Mouse (Mus musculus): ENCODE results near the gene Sim1. TPM values are rescaled to one million over a fixed set of nuclear protein-coding genes. Genes with fewer than 3 reads are reported as not detected.

Sim1 gene
- total and polyA plus RNA-seq, 2 experiments from 2014 or later: 1.6 to 2.1 TPM

DNA sequence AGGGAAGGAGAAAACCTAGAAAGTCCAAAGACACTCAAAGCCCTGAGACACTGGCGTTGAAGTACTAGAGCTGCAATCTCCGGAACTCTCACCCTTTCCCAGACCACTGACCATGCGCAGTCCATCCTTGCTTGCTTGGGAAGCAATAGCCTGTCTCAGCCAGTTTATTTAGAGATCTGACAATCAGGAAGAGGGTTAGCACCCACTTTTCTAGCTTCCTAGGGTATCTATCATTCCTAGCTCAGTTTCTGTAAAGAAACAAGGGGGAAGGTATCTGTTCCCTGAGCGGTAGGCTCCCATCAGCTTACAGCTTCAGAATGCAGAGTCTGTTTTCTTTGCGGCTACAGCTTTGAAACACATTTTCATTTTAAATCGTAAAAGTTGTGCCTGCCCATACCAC lies 3.9 kb upstream of the Sim1 start:
- Histone ChIP-seq H3K27me3 (ENCODE audit: insufficient read depth, low read length) (peaks cover 64% of the 10 kb centered on the region), H3K36me3 (ENCODE audit: insufficient read depth, low read length) (no peaks in the 10 kb centered on the region), H3K4me3 (ENCODE audit: low read depth, low read length) (no peak overlapping the region), H3K9ac (replicated peaks; ENCODE audit: low read length, poor library complexity, severe bottlenecking) (no peak overlapping the region), H3K27ac (ENCODE audit: low read depth, low read length) (no peak overlapping the region), H3K4me2 (ENCODE audit: low read depth, low read length, poor library complexity, severe bottlenecking) (no peak overlapping the region), H3K9me3 (ENCODE audit: low read length) (no peaks in the 10 kb centered on the region), H3K4me1 (ENCODE audit: insufficient read depth, low read length) (0 out of 2 replicates have a peak, but pooled peaks cover 6% of the 10 kb centered on the region)
- no peak for DNase-seq (ENCODE audit: low spot score)
- no peak for ATAC-seq (ENCODE audit: low FRiP score)
- WGBS: 11% methylated on average over 6 of the region's 6 CpGs
- TF ChIP-seq CTCF (IDR thresholded peaks at IDR 0.05): no peak

DNA sequence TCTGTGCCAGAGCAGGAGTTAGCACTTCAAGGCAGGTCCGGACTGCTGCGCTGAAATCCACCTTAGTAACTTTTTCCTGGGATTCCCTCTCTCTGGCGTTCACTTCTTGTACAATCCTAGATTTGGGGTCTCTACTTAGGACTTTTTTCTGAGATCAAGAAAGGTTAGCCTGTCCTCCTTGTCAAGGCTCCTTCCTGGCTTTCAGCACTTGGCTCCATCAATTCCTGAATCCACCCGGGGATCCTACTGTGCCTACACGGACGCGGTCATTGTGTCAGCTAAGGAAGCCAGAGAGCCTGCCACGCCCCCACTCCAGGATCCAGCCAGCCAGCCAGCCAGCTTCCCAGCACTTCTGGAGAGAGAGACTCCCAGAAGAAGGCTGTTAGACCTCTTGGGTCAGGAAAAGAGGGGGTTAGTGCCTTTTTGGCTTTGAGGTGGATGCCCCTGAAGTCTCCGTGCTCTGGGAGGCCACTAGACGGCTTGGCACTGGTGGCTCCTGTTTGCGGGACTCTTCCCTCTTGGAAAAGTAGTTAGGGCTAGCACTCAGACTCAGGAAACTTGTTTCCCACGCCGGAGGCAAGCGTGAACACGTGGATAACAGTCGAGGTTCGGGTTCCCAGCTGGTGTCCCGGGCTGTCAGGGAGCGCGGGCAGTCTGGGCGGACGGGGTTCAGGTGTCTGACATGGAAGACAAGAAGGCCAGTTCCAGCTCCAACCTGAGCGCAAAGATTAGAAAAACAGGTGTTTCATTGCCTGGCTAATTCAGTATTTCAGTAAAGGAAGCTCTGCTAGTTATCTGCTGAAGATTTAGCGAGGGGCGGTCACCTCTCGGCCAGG lies 2.5 kb upstream of the Sim1 start:
- Histone ChIP-seq H3K9me3 (ENCODE audit: low read length) (no peaks in the 10 kb centered on the region), H3K36me3 (ENCODE audit: insufficient read depth, low read length) (no peaks in the 10 kb centered on the region), H3K4me3 (ENCODE audit: low read depth, low read length) (no peak overlapping the region), H3K4me2 (ENCODE audit: low read depth, low read length, poor library complexity, severe bottlenecking) (no peak overlapping the region), H3K9ac (replicated peaks; ENCODE audit: low read length, poor library complexity, severe bottlenecking) (no peak overlapping the region), H3K27me3 (ENCODE audit: insufficient read depth, low read length) (peaks cover 72% of the 10 kb centered on the region), H3K27ac (ENCODE audit: low read depth, low read length) (no peak overlapping the region), H3K4me1 (ENCODE audit: insufficient read depth, low read length) (0 out of 2 replicates have a peak, but pooled peaks cover 6% of the 10 kb centered on the region)
- WGBS: under 1% methylated on average over 26 of the region's 26 CpGs
- ATAC-seq (ENCODE audit: low FRiP score): no peak
- TF ChIP-seq CTCF (IDR thresholded peaks at IDR 0.05): no peak
- no peak for DNase-seq (ENCODE audit: low spot score)

DNA sequence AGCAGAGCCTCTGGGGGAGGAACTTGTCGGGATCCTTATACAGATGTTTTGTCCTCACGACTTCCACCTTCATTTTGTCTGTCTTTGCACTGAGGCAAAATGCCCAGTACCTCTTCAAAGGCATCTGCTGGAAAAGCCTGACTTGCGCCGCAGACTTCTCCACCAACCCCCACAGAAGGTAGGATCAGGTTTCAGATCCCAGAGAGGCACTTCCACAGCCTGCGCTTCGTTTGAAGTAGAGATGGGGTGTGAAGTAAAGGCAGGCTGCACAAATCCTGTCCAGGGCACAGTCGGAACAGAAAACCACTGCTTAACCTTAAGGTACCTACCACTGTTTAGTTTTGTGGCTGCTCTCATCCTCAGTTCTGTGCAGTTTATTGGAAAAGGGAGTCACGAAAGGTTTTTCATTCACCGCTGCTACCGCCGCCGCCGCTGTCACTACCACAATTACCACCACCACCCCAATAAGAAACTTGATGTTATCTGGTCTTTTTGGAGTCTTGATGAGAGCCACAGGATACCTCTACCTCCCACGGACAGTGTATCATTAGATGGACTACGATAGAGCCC lies 1.7 kb upstream of the Sim1 start:
- 1% methylated on average over 15 of the region's 15 CpGs for WGBS
- Histone ChIP-seq H3K4me3 (ENCODE audit: low read depth, low read length) (no peak overlapping the region), H3K9me3 (ENCODE audit: low read length) (no peaks in the 10 kb centered on the region), H3K4me2 (ENCODE audit: low read depth, low read length, poor library complexity, severe bottlenecking) (no peak overlapping the region), H3K9ac (replicated peaks; ENCODE audit: low read length, poor library complexity, severe bottlenecking) (no peak overlapping the region), H3K36me3 (ENCODE audit: insufficient read depth, low read length) (no peaks in the 10 kb centered on the region), H3K27ac (ENCODE audit: low read depth, low read length) (no peak overlapping the region), H3K4me1 (ENCODE audit: insufficient read depth, low read length) (0 out of 2 replicates have a peak, but pooled peaks cover 6% of the 10 kb centered on the region), H3K27me3 (ENCODE audit: insufficient read depth, low read length) (peaks cover 78% of the 10 kb centered on the region)
- DNase-seq (ENCODE audit: low spot score) (no peak), ATAC-seq (ENCODE audit: low FRiP score) (no peak)
- no peak for TF ChIP-seq CTCF (IDR thresholded peaks at IDR 0.05)

DNA sequence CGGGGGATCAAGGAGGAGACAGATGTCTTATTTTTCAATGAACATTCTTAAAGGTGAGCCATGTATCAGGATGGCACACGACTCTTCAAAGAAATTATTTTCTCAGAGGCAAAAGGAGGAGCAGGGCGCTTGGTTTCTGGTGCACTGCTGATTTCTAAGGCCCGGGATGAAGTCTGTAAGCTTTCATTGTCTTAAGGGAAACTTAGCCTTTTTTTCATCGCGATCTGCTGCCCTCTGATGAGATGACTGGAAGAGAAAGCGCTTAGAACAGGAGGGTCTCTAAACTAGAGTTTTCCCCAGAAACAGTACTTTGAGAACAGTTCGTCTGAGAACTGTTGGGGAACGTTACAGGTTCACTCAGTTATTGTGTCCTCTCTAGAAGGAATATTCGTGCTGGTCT lies 1.0 kb upstream of the Sim1 start:
- no peak overlapping the region for H3K27ac ChIP-seq (ENCODE audit: low read depth, low read length)
- no peak for TF ChIP-seq CTCF (IDR thresholded peaks at IDR 0.05)
- 2% methylated on average over 10 of the region's 10 CpGs for WGBS
- ATAC-seq (ENCODE audit: low FRiP score): no peak
- no peaks in the 10 kb centered on the region for H3K36me3 ChIP-seq (ENCODE audit: insufficient read depth, low read length)
- peaks cover 82% of the 10 kb centered on the region for H3K27me3 ChIP-seq (ENCODE audit: insufficient read depth, low read length)
- no peak overlapping the region for H3K4me3 ChIP-seq (ENCODE audit: low read depth, low read length)
- 0 out of 2 replicates have a peak, but pooled peaks cover 6% of the 10 kb centered on the region for H3K4me1 ChIP-seq (ENCODE audit: insufficient read depth, low read length)
- H3K9ac ChIP-seq (replicated peaks; ENCODE audit: low read length, poor library complexity, severe bottlenecking): no peak overlapping the region
- no peaks in the 10 kb centered on the region for H3K9me3 ChIP-seq (ENCODE audit: low read length)
- no peak overlapping the region for H3K4me2 ChIP-seq (ENCODE audit: low read depth, low read length, poor library complexity, severe bottlenecking)
- no peak for DNase-seq (ENCODE audit: low spot score)

DNA sequence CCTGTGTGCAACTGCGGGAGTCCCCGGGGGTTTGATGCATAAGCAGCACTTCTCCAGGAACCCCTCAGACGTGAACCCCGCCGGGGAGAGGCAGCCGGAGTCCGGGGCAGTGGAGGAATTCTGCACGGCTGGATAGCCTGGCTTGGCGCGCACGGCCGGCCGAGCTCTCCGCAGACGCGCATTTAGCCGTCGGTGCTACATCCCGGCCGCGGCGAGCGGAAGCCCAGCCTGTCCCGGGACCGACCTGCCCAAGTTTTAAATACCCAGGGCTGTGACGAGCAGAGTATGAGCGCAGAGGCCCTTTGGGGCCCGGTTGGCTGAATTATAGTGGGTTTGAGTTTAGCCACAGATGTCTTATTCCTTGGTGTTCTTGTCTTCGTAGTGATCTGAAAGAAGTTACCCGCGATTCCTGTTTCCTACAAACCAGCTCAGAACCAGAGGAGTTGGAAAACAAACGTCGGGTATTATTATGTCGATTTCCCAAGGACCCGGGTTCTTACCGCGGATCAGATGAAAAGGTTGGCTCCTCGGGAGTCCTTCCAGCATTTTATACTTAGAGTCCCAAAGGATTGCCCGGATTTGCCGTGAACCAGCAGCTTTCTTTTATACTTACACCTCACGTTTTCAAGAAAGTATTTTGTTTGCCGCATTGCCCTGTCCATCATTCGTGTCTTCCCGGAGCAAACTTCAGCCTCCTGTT lies 687 bp downstream of the Sim1 start:
- Histone ChIP-seq H3K9ac (replicated peaks; ENCODE audit: low read length, poor library complexity, severe bottlenecking) (no peak overlapping the region), H3K27ac (ENCODE audit: low read depth, low read length) (no peak overlapping the region), H3K4me2 (ENCODE audit: low read depth, low read length, poor library complexity, severe bottlenecking) (peak overlapping the region; percentile 62), H3K4me3 (ENCODE audit: low read depth, low read length) (peak overlapping the region; percentile 36; the same call in 1 of the 2 replicates), H3K9me3 (ENCODE audit: low read length) (no peaks in the 10 kb centered on the region), H3K27me3 (ENCODE audit: insufficient read depth, low read length) (peaks cover 77% of the 10 kb centered on the region), H3K4me1 (ENCODE audit: insufficient read depth, low read length) (0 out of 2 replicates have a peak, but pooled peaks cover 6% of the 10 kb centered on the region), H3K36me3 (ENCODE audit: insufficient read depth, low read length) (no peaks in the 10 kb centered on the region)
- under 1% methylated on average over 44 of the region's 44 CpGs for WGBS
- ATAC-seq (ENCODE audit: low FRiP score) (peak; percentile 25), DNase-seq (ENCODE audit: low spot score) (no peak)
- no peak for TF ChIP-seq CTCF (IDR thresholded peaks at IDR 0.05)

Data from midbrain, postnatal 0 days (tissue).